ENCODE assay signal across 8 mouse cellular contexts in the genomic region with DNA sequence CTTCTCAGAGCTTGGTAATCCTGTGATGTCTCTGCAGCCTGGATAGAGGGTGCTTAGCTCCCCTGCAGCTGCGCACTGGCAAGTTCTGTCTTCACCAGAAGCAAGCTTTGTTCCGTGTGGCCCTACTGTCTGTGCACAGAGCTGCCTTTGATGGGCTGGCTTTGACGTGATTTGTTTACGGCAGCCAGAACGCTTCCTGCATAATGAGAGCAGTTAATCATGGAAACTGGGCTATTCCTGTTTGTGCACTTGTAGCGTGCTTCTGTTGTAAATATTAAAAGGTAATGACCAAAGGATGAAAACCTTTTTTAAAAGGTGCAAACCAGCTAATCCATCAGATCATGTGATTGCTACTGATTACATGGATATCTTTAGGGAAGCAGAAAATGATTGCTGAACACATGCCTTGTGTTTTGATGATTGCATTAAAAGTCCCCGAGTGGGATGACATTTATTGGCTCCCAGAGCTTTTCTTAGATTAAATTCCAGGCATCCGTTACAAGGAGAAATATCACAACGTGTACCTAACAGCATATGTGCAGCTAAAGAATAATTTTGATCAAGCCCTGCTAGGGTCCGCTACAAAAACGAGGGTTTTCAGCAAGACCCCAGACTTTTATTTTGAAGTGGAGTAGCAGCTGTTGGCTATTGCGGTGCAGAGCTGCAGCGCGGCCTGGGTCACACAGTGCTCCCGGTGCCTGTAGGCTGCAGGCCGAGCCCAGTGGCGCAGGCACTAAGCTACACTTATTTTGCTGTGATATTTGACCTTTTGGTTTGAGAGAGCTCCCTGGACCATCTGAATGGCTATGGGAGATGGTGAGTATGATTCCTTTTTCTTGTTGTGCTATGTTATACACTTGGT. TPM values are rescaled to one million over a fixed set of nuclear protein-coding genes. Genes with fewer than 3 reads are reported as not detected.
DNase-seq lines count a peak whose midpoint lies in the region; ATAC-seq lines count a peak whose summit lies in the region.

No protein-coding gene starts in this region.

- peak; percentile 57 for DNase-seq in R1 (ENCODE audit: low read depth, low spot score)
- peak; percentile 81 to 85 for DNase-seq in cerebellum, postnatal 14 days
- peak; percentile 56 to 72 for DNase-seq in frontal cortex, postnatal 25 days (ENCODE audit: low spot score in 2 of 2)
- peak; percentile 73 to 80 for DNase-seq in layer of hippocampus, postnatal 10 days (ENCODE audit: low spot score in 2 of 2)
- DNase-seq in thymus, postnatal 0 days (ENCODE audit: low spot score): peak; percentile 79

- 2% methylated on average over 17 of the region's 17 CpGs for WGBS in hindbrain, embryonic 12.5 days
- WGBS in lung, embryonic 15.5 days: 7% methylated on average over 17 of the region's 17 CpGs

- peak overlapping the region; percentile 53 for H3K4me2 ChIP-seq in hindbrain, embryonic 12.5 days (replicated peaks)
- H3K4me2 ChIP-seq in lung, embryonic 15.5 days: peak overlapping the region; percentile 48

- peak overlapping the region; percentile 93 for H3K27ac ChIP-seq in hindbrain, embryonic 12.5 days
- H3K27ac ChIP-seq in lung, embryonic 15.5 days: peak overlapping the region; percentile 74

- peak; percentile 95 for ATAC-seq in hindbrain, embryonic 12.5 days (ENCODE audit: low FRiP score)
- ATAC-seq in lung, embryonic 15.5 days (ENCODE audit: borderline replicate concordance, extremely low read depth, low FRiP score, low TSS enrichment): peak; percentile 91; the same call in 1 of the 2 replicates
- peak; percentile 61; the same call in 1 of the 2 replicates for ATAC-seq in neutrophil, adult 5-6 weeks (ENCODE audit: extremely low read depth, insufficient number of reproducible peaks, low FRiP score, poor library complexity, severe bottlenecking)

- no peaks in the 10 kb centered on the region for H3K27me3 ChIP-seq in hindbrain, embryonic 12.5 days
- no peaks in the 10 kb centered on the region for H3K27me3 ChIP-seq in lung, embryonic 15.5 days

- peaks cover 21% of the 10 kb centered on the region for H3K4me1 ChIP-seq in hindbrain, embryonic 12.5 days
- H3K4me1 ChIP-seq in lung, embryonic 15.5 days: peaks cover 13% of the 10 kb centered on the region

- H3K9me3 ChIP-seq in hindbrain, embryonic 12.5 days (replicated peaks): no peaks in the 10 kb centered on the region
- no peaks in the 10 kb centered on the region for H3K9me3 ChIP-seq in lung, embryonic 15.5 days

- H3K4me3 ChIP-seq in hindbrain, embryonic 12.5 days: peak overlapping the region; percentile 44
- H3K4me3 ChIP-seq in lung, embryonic 15.5 days: peak overlapping the region; percentile 34

- no peaks in the 10 kb centered on the region for H3K36me3 ChIP-seq in hindbrain, embryonic 12.5 days
- H3K36me3 ChIP-seq in lung, embryonic 15.5 days: no peaks in the 10 kb centered on the region

- H3K9ac ChIP-seq in hindbrain, embryonic 12.5 days: peak overlapping the region; percentile 68
- no peak overlapping the region for H3K9ac ChIP-seq in lung, embryonic 15.5 days

RNA-seq across cellular contexts. Expression of a gene that starts 51.6 kb away (rescaled TPM):
- 84.5 and 89.3 TPM in 2 replicates for polyA plus RNA-seq in hindbrain, embryonic 12.5 days (2016; fragmentation: Nextera tagmentation; extraction: Ambion mirVana)
- total RNA-seq in layer of hippocampus, postnatal 10 days (2021): 100 to 1,000 TPM; 290 to 301 TPM
- 25.7 and 27.3 TPM in 2 replicates for polyA plus RNA-seq in lung, embryonic 15.5 days (2015; fragmentation: Nextera tagmentation; extraction: Ambion mirVana)
- 30.8 and 32.5 TPM in 2 replicates for total RNA-seq in neutrophil, adult 5-6 weeks (2017)
- polyA plus RNA-seq in thymus, postnatal 0 days (2015; fragmentation: Nextera tagmentation; extraction: Ambion mirVana): 16.4 and 21.0 TPM in 2 replicates

Comparison
In these comparisons a context has a peak if more than half of its experiments do, and no peak if none do; other contexts are left out.
1. Peak in every context shown above with its lines: DNase-seq, ATAC-seq, H3K4me3 ChIP-seq and H3K27ac ChIP-seq.